Mouse (Mus musculus) large intestine, adult 2 months (tissue): ENCODE results near the gene Adam12. TPM values are rescaled to one million over a fixed set of nuclear protein-coding genes. Genes with fewer than 3 reads are reported as not detected.
"Not testable (repeated sequence)": the region's sequence is repeated elsewhere in the genome, so short reads cannot be mapped to it uniquely, and the experiment has no call there.

Source experiments
- DNase-seq: peaks from one replicate; pipeline ENCODE4 v3.0.0-alpha.2; 2012; ENCODE audit warnings: low read depth, low spot score
- whole genome bisulfite sequencing: fragments of 180-500 bp; shearing (Covaris S2); methylation state at CpG from one replicate; pipeline ENCODE4 v1.1.7; 2018; 5-methylcytosine and 5-hydroxymethylcytosine counted together
- polyA plus RNA-seq: library from polyadenylated mRNA; depleted of rRNA; stranded (reverse); fragments of >200 nt; gene quantifications from 2 replicates; pipeline ENCODE4 v1.2.3, GENCODE M21; 2012

Adam12 gene
- polyA plus RNA-seq, 1 experiment, result 0.55 TPM

DNA sequence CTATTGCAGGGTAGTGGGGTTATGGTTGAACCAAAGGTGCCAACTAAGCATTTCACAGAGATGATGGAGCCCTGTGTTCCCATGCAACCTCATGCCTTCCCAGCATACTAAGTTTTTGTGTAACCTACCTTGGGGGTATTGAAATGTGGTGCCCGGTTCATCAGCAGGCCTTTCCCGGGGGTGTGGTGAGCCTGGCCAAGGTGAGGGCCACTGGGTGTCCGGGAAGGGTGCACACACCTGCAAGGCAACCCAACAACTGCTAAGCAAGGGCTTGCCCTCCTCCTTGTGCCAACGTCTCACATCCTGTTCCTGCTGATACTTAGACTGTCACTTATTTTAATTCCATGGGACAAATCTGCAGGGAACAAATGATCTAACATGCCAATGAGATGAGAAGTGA is 323.0 kb downstream of the Adam12 start:
- WGBS, result 74% methylated on average over 4 of the region's 4 CpGs
- DNase-seq, result no peak

DNA sequence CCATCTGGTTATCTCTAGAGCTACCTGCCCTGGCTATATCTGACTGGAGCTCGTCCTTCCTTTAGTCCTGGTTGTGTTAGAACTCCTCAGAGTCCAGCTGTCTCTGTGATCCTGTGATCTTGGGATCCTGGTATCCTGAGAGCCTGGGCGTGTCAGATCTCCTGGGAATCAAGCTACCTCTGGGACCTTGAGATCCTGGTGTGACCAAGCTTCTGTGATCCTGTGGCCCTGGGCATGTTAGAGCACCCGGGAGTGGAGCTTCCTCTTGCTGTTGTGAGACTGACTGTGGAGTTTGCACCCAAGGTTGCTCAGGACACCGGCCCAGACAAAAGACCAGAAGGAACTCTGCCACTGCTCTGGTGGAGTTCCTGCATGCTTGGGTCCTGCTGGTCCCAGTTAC is 332.6 kb downstream of the Adam12 start:
- DNase-seq, result no peak

DNA sequence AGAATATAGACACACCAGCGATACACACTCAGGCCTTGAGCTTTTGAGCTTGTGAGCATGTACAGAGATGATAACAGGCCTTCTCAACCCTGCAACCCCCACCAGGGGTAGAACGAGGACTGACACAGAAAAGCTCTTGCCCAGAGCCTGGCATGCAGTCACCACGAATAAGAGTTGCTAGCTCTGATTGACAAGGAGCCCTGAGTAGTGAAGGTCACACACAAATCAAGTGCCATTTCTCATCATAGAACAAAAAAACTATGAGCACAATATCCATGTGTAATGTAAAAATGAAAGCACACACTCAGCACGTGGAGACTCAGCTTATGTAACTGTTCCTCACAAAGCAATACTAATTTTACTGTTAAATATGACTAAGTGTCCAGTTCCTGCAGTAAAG is 340.1 kb downstream of the Adam12 start:
- 63% methylated on average over 4 of the region's 4 CpGs for WGBS
- DNase-seq, result no peak

More for the DNA sequence above, 332.6 kb downstream of the Adam12 start:
- 68% methylated on average over 4 of the region's 4 CpGs for WGBS

DNA sequence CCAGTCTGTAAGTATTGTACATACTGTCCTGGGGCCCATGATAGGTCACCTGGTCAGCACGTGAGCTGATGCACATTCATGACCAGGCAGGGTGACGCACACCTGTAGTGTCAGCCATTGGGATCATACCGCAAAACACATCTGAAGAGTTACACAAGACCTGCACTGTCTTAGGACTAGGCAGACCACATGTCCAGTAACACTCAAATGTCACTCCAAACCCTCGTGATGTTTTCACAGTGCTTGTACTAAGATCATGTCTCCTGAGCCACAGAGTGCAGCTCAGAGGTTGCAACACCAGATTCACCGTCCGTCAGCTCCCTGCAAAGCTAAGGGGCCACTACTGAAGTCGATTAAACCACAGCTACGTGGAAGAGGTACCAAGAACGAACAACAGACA is 340.6 kb downstream of the Adam12 start:
- no peak for DNase-seq
- 87% methylated on average over 9 of the region's 9 CpGs for WGBS

DNA sequence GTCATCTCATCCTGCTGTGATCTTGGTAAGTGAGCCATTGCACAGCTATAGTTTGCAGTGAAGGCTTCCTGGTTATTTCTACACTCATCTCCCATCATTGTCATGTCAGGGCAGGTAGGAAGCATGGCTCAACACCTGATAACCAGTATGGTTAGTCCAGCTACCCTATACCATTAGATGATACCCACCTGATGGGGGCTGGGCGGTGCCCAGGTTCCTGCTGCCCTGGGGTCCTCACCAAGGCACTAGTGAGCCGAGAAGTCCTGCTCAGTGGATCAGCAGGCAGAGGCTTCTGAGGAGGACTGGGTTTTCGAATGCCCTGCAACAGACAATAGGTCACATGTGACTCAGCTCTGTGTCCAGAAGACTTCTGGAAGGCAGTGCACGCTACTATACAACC is 342.0 kb downstream of the Adam12 start:
- DNase-seq, result no peak
- 86% methylated on average over 4 of the region's 4 CpGs for WGBS

DNA sequence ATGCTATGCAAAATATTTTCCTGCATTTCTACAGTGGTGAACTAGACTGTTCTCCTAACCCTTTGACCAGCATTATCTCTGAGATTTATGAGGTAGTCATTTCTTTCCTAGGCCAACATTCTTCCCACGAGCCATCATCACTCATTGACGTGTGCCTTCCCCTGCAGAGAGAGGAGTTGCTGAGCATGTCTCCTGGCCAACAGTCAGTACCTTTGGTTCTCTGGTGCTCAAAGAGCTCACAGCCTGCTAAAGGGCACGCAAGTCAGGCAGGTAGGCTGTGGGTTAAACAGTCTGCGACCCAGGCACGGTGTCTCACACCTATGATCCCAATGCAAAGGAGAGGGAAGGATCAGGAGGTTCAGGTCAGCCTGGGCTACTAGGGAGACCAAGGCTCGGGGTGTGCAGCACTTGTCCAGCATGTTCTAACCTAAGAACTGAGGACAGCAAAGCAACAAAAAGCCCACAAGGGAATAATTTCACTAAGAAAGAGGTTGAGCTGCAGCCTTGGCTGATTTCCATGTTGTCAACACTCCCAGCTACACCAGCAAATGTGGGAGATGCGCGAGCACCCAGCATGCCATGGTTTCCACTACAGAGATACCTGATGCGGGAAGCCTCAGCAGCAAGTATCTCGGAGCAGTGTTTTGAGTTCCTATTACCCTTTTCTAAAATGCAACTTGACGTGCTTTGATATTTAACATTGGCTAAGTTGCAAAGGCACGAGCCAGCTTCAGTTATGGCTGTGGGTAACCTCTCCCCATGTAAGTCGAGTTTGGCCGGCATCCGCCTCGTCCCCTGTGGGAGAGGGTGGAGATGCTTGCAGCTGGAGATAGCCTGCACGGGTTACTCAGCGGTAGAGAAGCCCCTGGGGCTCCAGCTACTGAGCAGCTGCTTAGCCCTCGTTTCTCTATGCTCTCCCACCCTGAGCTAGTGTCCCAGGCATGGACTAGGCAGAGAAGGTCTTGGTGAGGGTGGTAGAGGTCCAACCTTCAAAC is 342.7 kb downstream of the Adam12 start:
- no peak for DNase-seq
- WGBS, result 80% methylated on average over 19 of the region's 19 CpGs

DNA sequence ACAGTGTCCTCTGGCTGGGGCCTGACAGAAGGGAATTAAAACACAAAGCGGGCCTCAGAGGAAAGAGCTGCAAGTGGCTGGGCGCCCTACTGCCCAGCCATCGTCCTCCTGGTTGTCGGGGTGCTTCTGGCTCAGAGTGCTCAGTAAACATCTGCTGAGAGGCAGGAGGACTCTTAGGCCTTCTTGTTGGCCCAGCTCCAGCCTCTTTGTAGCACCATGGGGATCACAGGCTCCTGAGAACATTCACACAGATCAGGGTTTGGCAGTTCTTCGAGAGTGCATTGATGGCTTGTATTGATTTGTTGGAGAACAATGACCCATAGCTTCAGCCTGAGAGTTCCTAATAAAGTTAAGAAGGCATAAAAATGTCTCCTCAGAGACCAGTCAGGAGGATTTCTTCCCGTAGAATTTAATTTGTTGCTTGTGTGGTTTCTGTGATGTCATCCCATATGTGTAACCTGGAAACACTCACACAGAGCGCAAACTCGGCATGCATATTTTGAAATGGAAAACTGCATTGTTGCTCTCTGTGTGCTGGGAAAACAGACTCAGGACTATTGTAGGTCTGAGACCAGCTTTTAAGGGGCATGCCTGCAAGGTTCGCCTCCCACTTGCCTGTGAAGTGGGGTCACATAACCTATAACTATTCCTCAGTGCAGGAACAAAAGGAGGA is 347.1 kb downstream of the Adam12 start:
- not testable (repeated sequence) for DNase-seq
- 61% methylated on average over 5 of the region's 9 CpGs for WGBS

DNA sequence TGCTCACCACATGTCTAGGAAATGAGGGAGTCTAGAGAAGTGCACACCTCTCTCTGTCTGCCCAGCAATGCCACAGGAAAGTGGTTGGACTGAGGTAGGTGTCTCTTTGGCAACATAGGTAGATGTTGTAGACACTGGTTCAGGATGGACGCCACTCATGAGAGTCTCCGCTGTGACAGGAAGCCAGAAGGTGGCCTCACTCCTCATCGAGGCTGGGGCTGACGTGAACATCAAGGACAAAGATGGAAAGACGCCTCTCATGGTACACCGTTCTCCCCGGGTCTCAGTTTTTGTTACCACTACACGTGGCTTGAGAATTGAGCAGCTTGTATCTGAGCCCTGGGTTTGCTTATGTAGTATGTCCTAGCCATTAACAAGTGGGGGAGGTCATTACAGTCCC is 352.2 kb downstream of the Adam12 start:
- DNase-seq, result no peak
- WGBS, result 95% methylated on average over 8 of the region's 8 CpGs

DNA sequence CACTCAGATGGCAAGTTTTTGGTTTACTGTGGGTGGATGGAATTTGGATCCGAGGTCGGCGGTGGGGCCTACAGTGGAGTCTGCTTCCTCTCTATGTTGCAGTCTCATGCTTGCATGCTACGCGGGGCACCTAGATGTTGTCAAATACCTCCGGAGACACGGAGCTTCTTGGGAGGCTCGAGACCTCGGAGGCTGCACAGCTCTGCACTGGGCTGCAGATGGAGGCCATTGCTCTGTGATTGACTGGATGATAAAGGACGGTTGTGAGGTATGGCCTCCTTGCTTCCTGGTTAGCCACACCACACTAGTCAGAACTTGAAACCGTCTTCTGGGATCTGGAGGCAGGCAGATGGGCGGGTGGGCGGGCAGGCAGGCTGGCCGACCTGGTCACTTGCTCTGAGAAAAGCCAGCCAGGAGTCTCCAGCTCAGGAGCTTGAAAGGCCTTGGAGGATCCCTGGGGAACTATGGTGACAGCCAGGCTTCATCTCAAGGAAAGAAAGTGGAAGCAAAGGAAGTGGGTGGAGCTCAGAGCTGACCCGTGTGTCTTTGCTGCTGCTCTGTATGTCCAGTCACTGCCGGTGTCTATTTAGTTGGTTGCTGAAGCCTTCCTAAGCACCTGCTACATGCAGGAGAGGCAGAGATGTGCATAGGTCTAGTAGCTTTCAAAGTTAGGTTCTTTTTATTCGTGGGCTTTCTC is 355.2 kb downstream of the Adam12 start:
- no peak for DNase-seq
- WGBS, result 76% methylated on average over 17 of the region's 17 CpGs

DNA sequence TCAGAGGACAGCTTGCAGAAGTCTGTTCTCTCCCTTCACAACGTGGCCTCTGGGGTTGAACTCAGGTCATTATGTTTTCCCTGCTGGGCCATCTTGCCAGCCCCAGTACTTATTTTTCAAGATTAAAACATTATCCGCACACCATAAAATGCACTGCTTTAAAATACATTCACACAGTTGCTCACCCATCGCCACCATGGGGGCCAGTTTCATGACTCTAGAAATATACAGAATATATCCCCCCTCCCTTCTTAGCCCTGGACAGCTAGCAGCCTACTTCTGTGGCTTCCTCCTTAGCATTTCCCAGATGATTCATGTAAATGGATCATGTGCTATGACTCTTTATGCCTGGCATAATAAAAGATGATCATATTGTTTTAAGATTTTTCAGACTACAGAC is 355.8 kb downstream of the Adam12 start:
- DNase-seq, result no peak
- 77% methylated on average over 3 of the region's 3 CpGs for WGBS

DNA sequence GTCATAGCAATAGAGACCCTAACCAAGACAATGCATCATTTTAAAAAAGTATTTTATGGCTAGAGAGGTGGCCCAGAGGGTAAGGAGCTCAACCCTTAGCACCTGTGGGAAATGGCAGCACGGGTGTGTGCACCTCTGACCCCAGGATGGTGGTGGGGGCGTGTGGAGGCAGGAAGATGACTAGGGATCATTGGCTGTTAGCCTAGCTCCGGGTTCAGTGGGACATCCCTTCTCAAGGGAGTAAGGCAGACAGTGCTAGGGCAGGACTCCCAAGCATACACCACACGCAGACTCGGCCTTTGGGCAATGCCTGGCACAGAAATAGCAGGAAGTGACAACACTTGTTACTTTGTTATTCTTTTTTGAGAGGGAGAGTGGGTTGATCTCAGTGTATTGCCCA is 359.2 kb downstream of the Adam12 start:
- WGBS, result 74% methylated on average over 5 of the region's 5 CpGs
- DNase-seq, result no peak

DNA sequence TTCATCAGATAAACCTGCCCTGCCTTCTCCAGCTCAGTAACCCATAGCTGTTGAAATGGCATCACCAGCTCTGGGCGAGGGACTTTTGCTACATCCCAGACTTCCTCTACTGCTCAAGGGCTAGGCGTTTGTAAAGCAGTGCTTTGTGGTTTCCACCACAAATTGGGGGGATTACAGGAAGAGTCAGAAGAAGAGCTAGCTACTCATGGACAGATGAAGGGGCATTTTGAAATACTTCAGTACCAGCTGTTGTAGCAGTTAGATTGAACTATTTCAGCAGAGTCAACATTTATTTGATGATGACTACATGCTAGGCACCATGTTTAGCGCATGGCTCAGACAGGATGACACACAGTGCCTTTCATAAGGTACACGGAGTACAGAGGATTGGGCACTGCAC is 361.7 kb downstream of the Adam12 start:
- DNase-seq, result no peak
- 81% methylated on average over 4 of the region's 4 CpGs for WGBS

DNA sequence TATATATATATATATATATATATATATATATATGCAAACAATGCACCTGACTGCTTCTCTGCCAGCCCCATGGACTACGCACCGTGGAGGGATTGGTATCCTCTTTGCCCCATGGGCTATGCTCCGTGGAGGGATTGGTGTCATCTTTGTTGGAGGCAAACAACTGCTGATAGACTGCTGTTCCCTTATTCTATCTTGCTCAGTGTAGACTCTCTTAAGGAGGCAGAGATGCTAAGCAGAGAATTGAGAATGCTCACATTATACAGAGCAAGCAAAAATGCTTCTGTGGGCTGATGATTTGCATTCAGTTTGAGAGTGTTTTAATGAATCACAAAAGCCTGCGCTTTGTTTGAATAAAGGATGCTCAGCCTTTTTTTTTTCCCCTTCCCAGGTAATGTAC is 368.3 kb downstream of the Adam12 start:
- no peak for DNase-seq
- WGBS, result 80% methylated on average over 4 of the region's 4 CpGs

DNA sequence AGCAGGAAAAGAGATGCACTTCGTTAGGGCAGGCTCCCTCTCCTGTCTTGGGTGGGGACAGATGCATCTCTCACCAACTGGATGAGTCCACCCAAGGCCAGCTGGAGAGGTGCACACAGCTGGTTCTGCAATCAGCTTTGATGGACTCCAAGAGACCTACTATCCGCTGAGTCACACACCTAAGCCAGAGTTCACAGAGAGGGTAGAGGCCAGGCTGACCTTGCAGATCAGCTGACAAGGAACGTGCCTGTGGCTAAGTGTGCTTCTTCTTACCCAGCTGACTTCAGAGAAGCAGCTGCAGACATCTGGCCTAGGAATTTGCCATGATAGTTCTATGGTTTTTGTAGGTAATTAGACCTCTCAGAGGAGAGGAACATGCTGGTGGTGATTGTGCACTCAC is 368.8 kb downstream of the Adam12 start:
- WGBS, result 55% methylated on average over 3 of the region's 3 CpGs
- no peak for DNase-seq

DNA sequence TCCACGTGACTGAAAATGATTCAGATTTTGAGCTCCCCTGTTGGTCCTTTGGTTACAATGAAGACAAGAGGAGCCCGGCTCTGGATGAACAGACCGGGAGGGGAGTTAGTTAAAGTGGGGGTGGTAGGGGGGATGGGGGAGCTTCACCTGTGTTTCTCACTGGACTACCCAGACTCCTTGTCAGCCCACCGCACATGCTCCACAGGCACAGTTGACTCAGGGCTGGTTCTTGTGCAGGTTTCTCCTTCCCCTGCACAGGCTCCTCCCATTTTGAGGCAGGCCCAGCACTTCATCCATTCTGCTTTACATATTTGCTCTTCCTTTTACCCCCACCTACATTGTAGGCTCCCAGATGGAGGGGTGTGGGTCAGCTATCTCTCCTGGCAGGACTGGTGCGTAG is 369.2 kb downstream of the Adam12 start:
- WGBS, result 80% methylated on average over 5 of the region's 5 CpGs
- no peak for DNase-seq

DNA sequence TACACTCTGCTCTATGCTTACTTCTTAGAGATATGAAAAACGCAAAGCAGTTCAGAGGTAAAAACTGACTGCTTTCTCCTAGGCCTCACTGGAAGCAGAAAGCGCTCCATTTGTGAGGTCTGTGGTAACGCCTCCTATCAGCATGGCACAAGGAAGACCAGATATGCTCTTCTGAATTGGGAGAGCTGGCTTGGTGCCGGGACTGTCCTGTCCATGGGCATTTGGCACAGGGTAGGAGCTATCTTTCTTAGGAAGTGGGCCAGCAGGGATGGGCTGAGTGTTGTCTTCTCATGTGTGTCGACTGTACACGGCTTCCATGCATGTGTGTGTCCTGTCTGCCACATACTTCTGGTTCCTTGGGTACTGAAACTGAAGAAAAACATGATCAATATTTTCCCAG is 369.7 kb downstream of the Adam12 start:
- 95% methylated on average over 6 of the region's 6 CpGs for WGBS
- no peak for DNase-seq

DNA sequence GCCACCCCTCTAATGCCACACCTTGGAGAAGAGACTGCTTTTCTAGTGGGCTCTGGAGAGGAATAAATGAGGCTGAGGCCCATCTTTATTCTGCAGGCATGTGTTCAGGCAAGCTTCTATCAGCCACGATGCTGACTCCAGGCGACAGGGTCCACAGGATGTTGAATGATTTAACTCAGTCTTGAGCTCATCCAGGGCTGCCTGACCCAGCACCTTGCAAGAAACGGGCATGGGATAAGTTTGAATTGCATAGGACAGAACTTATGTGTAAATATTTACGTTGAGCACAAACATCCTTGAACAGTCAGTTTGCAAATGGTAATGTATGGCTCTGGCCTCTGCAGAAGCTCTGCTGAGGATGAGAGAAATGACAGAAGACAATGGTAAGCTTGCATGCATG is 372.4 kb downstream of the Adam12 start:
- 46% methylated on average over 4 of the region's 4 CpGs for WGBS
- DNase-seq, result no peak

DNA sequence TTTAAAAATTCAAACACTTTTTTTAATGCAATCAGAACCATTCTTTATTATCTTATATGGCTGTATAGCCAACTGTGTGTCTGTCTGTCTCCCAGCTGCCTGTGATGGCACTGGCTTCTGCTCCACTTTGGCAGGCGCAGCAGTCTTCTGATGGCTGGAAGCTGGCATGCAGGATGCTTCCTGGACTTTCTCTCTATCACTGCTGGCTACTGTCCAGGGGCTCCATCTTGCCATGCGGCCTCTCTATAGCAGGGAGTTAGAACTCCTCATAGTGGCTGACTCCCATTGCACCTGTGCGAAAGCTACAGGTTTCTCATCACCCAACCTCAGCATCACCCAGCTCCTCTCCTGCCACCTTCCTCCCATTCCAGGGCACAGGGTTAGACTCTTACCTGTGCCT is 373.4 kb downstream of the Adam12 start:
- WGBS, result 82% methylated on average over 3 of the region's 3 CpGs
- DNase-seq, result no peak

DNA sequence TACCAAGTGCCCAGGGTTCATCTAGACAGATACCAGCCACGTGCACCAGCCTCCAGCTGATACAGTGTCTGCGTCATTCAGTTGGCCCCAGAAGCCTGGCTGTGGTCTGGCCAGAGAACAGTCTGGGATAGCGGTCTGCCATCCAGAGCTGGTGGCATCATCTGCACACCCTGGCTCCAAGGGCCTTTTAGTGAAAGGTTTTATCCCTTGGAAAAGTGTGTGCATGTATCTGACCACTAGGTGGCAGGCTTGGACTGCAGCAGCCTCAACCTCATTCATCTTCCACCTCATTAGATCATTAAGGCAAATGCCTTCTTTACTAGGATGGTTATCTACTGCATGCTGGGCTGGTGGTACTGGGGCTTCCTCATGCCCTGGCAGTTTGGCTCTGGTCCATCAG is 375.7 kb downstream of the Adam12 start:
- 26% methylated on average over 3 of the region's 3 CpGs for WGBS
- peak; percentile 38 for DNase-seq

DNA sequence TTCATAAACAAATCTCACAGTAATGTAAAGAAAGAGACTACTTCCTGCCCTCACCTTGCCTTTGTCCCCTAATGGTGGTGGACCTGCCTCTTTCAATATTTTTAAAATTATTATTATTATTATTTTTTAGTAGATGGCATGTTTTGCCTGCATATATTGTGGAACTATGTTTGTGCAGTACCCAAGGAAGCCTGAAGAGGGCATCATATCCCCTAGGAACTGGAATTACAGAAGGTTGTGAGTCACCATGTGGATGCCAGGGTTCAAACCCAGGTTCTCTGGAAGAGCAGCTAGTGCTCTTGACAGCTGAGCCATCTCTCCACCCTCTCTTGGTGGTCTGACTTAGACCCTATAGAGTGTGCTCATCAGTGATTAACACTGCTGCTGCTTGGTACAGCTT is 381.2 kb downstream of the Adam12 start:
- DNase-seq, result no peak

DNA sequence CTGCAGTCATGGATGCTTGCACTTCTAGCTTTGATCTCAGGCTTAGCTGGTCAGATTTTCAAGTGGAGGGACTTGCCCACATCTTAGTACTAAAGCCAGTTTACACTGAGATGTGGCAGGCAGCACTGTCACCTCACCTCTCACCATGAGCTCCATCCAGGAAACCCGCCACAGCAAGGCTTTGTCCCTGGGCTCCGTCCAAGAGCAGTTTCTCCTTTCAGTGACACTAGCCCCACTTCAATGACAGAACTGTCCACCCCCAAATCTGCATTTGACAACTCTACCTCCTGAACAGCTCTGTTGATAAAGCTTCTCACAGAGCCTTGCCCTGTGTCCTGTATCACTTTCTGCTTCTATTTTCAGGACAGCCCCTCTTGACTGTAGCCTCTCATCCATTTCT is 383.8 kb downstream of the Adam12 start:
- no peak for DNase-seq
- WGBS, result 82% methylated on average over 2 of the region's 2 CpGs
